Mouse (Mus musculus) gastrocnemius, adult 18-20 months (tissue): ENCODE data around the gene Gm20903. TPM values are rescaled to one million over a fixed set of nuclear protein-coding genes. Genes with fewer than 3 reads are reported as not detected.
"Not testable (repeated sequence)": the region's sequence is repeated elsewhere in the genome, so short reads cannot be mapped to it uniquely, and the experiment has no call there.

Experiments used
- DNase-seq: peaks from one replicate; pipeline ENCODE4 v3.0.0; 2021; ENCODE audit warnings: low spot score
- long read RNA-seq, 2 experiments: library from polyadenylated mRNA; stranded (forward); transcript quantifications; one replicate each; pipeline ENCODE4 v2.0.0; 2021
- total RNA-seq, 2 experiments: library from RNA; stranded (reverse); gene quantifications; 2 replicates each; pipeline ENCODE4 v1.2.3; 2021

Gm20903 gene
- not detected for total RNA-seq
- long read RNA-seq, experiment 1 = 0 reads
- long read RNA-seq, experiment 2 = 0 reads

DNA sequence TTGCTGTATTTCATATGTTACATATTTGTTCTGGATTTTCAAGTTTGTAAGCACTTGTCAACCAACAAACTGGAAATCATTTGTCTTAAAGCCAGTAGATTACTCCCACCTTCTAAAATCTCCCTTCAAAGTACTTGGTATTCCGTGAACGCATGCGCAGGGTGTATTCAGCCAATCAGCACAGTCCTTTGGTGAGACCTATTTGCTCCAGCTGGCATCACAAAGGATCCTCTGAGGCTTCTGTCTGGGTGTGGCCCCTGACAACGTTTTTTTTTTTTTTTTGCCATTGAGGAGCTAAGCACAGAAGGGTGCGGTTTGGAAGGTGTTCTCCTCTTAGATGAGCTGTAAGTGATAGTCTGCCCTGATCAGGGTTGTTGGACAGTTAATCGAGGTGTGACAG is at the start of gene Gm20903:
Gm20903 (plus strand) TSS at position 301 of the 400 bp plus-strand sequence.
- DNase-seq = not testable (repeated sequence)
